Mouse (Mus musculus): ENCODE measurements around the gene Taar5. TPM values are rescaled to one million over a fixed set of nuclear protein-coding genes. Genes with fewer than 3 reads are reported as not detected.

The Taar5 gene
- polyA plus RNA-seq, 1 experiment from 2014 or later: not detected

DNA sequence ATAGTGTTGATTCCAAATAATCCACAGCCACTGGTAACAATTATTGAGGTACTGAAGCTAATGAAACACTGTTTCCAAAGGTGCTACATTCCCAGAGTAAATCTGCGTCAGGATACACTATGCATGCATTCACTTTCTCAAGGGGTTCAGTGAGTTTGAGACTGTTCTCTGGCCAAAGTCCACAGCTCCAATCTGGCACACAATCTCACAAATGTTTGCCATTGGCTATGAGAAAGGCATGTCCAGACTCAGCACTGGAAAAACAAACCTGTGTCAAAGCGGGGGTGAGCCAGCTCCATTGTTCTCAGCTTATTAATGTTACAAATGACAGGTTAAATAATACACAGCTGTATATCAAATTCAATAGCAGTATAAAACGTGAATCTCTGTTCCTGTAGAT is 11.4 kb upstream of the Taar5 start:
- no peak overlapping the region for H3K4me2 ChIP-seq
- H3K27ac ChIP-seq (ENCODE audit: low read depth, low read length): no peak overlapping the region
- 60% methylated on average over 3 of the region's 3 CpGs for WGBS (ENCODE audit: insufficient replicate concordance)
- no peak overlapping the region for H3K9ac ChIP-seq (ENCODE audit: low read depth, low read length)
- no peaks in the 10 kb centered on the region for H3K36me3 ChIP-seq (ENCODE audit: control insufficient read depth, insufficient read depth, low read length)
- no peak overlapping the region for H3K4me3 ChIP-seq (ENCODE audit: low read depth, low read length)
- ATAC-seq (replicated peaks; ENCODE audit: insufficient number of reproducible peaks, low FRiP score, low TSS enrichment): no peak
- no peaks in the 10 kb centered on the region for H3K9me3 ChIP-seq (replicated peaks; ENCODE audit: control insufficient read depth, low read length)
- no peaks in the 10 kb centered on the region for H3K4me1 ChIP-seq (ENCODE audit: control insufficient read depth, insufficient read depth, low read length)
- H3K27me3 ChIP-seq (ENCODE audit: control insufficient read depth, insufficient read depth, low read length): no peaks in the 10 kb centered on the region

DNA sequence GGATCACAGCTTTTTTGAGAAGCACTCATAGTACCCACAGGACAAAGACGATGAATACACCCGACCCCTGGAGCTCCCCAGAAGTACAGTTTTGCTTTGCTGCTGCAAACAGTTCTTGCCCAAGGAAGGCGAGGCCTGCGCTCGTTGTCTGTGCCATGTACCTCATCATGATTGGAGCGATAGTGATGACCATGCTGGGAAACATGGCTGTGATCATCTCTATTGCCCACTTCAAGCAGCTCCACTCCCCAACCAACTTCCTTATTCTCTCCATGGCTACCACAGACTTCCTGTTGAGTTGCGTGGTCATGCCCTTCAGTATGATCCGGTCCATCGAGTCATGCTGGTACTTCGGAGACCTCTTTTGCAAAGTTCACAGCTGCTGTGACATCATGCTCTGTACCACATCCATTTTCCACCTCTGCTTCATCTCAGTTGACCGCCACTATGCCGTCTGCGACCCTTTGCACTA is 10.0 kb upstream of the Taar5 start, which contains the start of gene Taar4:
Gene Taar4, plus strand, starts transcription at position 51 of the 472 bp plus-strand sequence.
- Histone ChIP-seq H3K9ac (ENCODE audit: low read depth, low read length) (no peak within 1 kb of the TSS), H3K36me3 (ENCODE audit: control insufficient read depth, insufficient read depth, low read length) (no peaks in the 10 kb centered on the region), H3K4me3 (ENCODE audit: low read depth, low read length) (no peak within 1 kb of the TSS), H3K27me3 (ENCODE audit: control insufficient read depth, insufficient read depth, low read length) (no peaks in the 10 kb centered on the region), H3K4me2 (no peak within 1 kb of the TSS), H3K4me1 (ENCODE audit: control insufficient read depth, insufficient read depth, low read length) (no peaks in the 10 kb centered on the region), H3K27ac (ENCODE audit: low read depth, low read length) (no peak within 1 kb of the TSS), H3K9me3 (replicated peaks; ENCODE audit: control insufficient read depth, low read length) (no peaks in the 10 kb centered on the region)
- ATAC-seq (replicated peaks; ENCODE audit: insufficient number of reproducible peaks, low FRiP score, low TSS enrichment): no peak
- WGBS (ENCODE audit: insufficient replicate concordance): 92% methylated on average over 13 of the region's 13 CpGs

GRCm38 (mm10) chr10:23963444-23963843 is 7.1 kb upstream of the Taar5 start:
- H3K9me3 ChIP-seq (replicated peaks; ENCODE audit: control insufficient read depth, low read length): no peaks in the 10 kb centered on the region
- H3K36me3 ChIP-seq (ENCODE audit: control insufficient read depth, insufficient read depth, low read length): no peaks in the 10 kb centered on the region
- no peak overlapping the region for H3K9ac ChIP-seq (ENCODE audit: low read depth, low read length)
- no peak overlapping the region for H3K4me3 ChIP-seq (ENCODE audit: low read depth, low read length)
- WGBS (ENCODE audit: insufficient replicate concordance): 42% methylated on average over 3 of the region's 3 CpGs
- H3K27me3 ChIP-seq (ENCODE audit: control insufficient read depth, insufficient read depth, low read length): no peaks in the 10 kb centered on the region
- H3K4me2 ChIP-seq: no peak overlapping the region
- H3K4me1 ChIP-seq (ENCODE audit: control insufficient read depth, insufficient read depth, low read length): no peaks in the 10 kb centered on the region
- H3K27ac ChIP-seq (ENCODE audit: low read depth, low read length): no peak overlapping the region
- ATAC-seq (replicated peaks; ENCODE audit: insufficient number of reproducible peaks, low FRiP score, low TSS enrichment): no peak

- ATAC-seq (replicated peaks; ENCODE audit: insufficient number of reproducible peaks, low FRiP score, low TSS enrichment): no peak
- Histone ChIP-seq H3K9me3 (replicated peaks; ENCODE audit: control insufficient read depth, low read length) (no peaks in the 10 kb centered on the region), H3K36me3 (ENCODE audit: control insufficient read depth, insufficient read depth, low read length) (no peaks in the 10 kb centered on the region), H3K4me2 (no peak overlapping the region), H3K4me1 (ENCODE audit: control insufficient read depth, insufficient read depth, low read length) (no peaks in the 10 kb centered on the region), H3K27me3 (ENCODE audit: control insufficient read depth, insufficient read depth, low read length) (no peaks in the 10 kb centered on the region), H3K4me3 (ENCODE audit: low read depth, low read length) (no peak overlapping the region), H3K9ac (ENCODE audit: low read depth, low read length) (no peak overlapping the region), H3K27ac (ENCODE audit: low read depth, low read length) (no peak overlapping the region)
- 77% methylated on average over 6 of the region's 6 CpGs for whole genome bisulfite sequencing (ENCODE audit: insufficient replicate concordance)
These were observed 5.4 kb upstream of the Taar5 start for GRCm38 (mm10) chr10:23964921-23965610.

DNA sequence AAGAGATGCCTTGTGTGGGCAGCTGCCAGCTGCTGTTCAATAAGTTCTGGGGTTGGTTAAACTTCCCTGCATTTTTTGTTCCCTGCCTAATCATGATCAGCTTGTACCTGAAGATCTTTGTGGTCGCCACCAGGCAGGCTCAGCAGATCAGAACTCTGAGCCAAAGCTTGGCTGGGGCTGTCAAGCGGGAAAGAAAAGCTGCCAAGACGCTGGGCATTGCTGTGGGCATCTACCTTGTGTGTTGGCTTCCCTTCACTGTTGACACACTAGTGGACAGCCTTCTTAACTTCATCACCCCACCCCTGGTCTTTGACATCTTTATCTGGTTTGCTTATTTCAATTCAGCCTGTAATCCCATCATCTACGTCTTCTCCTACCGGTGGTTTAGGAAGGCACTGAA is 750 bp downstream of the Taar5 start:
- no peak for ATAC-seq (replicated peaks; ENCODE audit: insufficient number of reproducible peaks, low FRiP score, low TSS enrichment)

DNA sequence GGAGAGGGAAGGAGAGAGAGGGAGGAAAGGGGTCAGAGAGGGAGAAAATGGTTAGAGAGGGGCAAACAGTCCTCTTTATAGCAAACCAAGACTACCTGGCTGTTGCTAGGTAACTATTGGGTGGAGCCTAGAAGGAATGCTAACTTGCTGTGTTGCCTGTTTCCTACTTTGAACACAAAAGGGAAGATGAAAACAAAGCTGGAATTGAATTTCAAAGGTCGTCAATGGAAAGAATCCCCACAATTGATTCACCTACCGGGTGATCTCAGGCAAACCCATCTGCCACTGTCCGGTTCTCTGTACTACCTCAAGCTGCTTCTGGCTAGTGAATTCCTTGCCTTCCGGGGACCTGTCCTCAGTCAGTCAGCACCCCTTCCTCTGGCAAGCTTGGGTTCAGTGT is 7.5 kb downstream of the Taar5 start:
- Histone ChIP-seq H3K9me3 (replicated peaks; ENCODE audit: control insufficient read depth, low read length) (no peaks in the 10 kb centered on the region), H3K9ac (ENCODE audit: low read depth, low read length) (no peak overlapping the region), H3K27ac (ENCODE audit: low read depth, low read length) (no peak overlapping the region), H3K4me1 (ENCODE audit: control insufficient read depth, insufficient read depth, low read length) (no peaks in the 10 kb centered on the region), H3K4me3 (ENCODE audit: low read depth, low read length) (no peak overlapping the region), H3K36me3 (ENCODE audit: control insufficient read depth, insufficient read depth, low read length) (no peaks in the 10 kb centered on the region), H3K4me2 (no peak overlapping the region), H3K27me3 (ENCODE audit: control insufficient read depth, insufficient read depth, low read length) (no peaks in the 10 kb centered on the region)
- ATAC-seq (replicated peaks; ENCODE audit: insufficient number of reproducible peaks, low FRiP score, low TSS enrichment): no peak
- 63% methylated on average over 4 of the region's 4 CpGs for WGBS (ENCODE audit: insufficient replicate concordance)

More for the DNA sequence above, 750 bp downstream of the Taar5 start:
- 74% methylated on average over 5 of the region's 5 CpGs for WGBS (ENCODE audit: insufficient replicate concordance)
- Histone ChIP-seq H3K4me3 (ENCODE audit: low read depth, low read length) (no peak overlapping the region), H3K27me3 (ENCODE audit: control insufficient read depth, insufficient read depth, low read length) (no peaks in the 10 kb centered on the region), H3K9me3 (replicated peaks; ENCODE audit: control insufficient read depth, low read length) (no peaks in the 10 kb centered on the region), H3K9ac (ENCODE audit: low read depth, low read length) (no peak overlapping the region), H3K4me1 (ENCODE audit: control insufficient read depth, insufficient read depth, low read length) (no peaks in the 10 kb centered on the region), H3K4me2 (no peak overlapping the region), H3K36me3 (ENCODE audit: control insufficient read depth, insufficient read depth, low read length) (no peaks in the 10 kb centered on the region), H3K27ac (ENCODE audit: low read depth, low read length) (no peak overlapping the region)

- Histone ChIP-seq H3K9ac (ENCODE audit: low read depth, low read length) (no peak overlapping the region), H3K4me2 (no peak overlapping the region), H3K4me1 (ENCODE audit: control insufficient read depth, insufficient read depth, low read length) (no peaks in the 10 kb centered on the region), H3K9me3 (replicated peaks; ENCODE audit: control insufficient read depth, low read length) (no peaks in the 10 kb centered on the region), H3K36me3 (ENCODE audit: control insufficient read depth, insufficient read depth, low read length) (no peaks in the 10 kb centered on the region), H3K4me3 (ENCODE audit: low read depth, low read length) (no peak overlapping the region), H3K27ac (ENCODE audit: low read depth, low read length) (no peak overlapping the region), H3K27me3 (ENCODE audit: control insufficient read depth, insufficient read depth, low read length) (no peaks in the 10 kb centered on the region)
- 0 out of 2 replicates have a peak, but pooled peaks have one; percentile 26 for ATAC-seq (replicated peaks; ENCODE audit: insufficient number of reproducible peaks, low FRiP score, low TSS enrichment)
- 37% methylated on average over 16 of the region's 16 CpGs for WGBS (ENCODE audit: insufficient replicate concordance)
These were observed 8.6 kb downstream of the Taar5 start for GRCm38 (mm10) chr10:23978901-23979705.

DNA sequence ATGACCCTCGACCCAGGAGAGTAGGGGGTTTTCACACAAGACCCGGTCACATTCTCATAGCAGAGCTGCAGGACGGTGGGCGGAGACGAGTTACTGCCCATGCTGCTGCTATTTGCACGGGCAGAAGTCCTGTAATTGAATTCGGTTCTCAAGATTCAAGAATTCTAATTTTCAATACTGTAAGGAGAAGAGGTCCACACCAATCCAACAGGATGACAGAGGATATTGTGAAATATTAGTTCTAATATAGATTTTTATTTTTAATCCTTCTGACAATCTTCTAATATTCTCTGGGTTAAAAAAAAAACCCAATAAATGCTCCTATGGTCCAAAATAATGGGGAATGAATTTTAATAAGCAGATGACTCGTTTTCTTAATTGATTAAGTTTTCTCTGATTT is 15.0 kb downstream of the Taar5 start, which contains the start of gene Taar6:
Gene Taar6, minus strand, starts transcription at position 101 of the 400 bp plus-strand sequence.
- ATAC-seq (replicated peaks; ENCODE audit: insufficient number of reproducible peaks, low FRiP score, low TSS enrichment): no peak
- Histone ChIP-seq H3K4me1 (ENCODE audit: control insufficient read depth, insufficient read depth, low read length) (no peaks in the 10 kb centered on the region), H3K9me3 (replicated peaks; ENCODE audit: control insufficient read depth, low read length) (no peaks in the 10 kb centered on the region), H3K36me3 (ENCODE audit: control insufficient read depth, insufficient read depth, low read length) (no peaks in the 10 kb centered on the region), H3K27me3 (ENCODE audit: control insufficient read depth, insufficient read depth, low read length) (no peaks in the 10 kb centered on the region), H3K4me2 (no peak within 1 kb of the TSS), H3K9ac (ENCODE audit: low read depth, low read length) (no peak within 1 kb of the TSS), H3K27ac (ENCODE audit: low read depth, low read length) (no peak within 1 kb of the TSS), H3K4me3 (ENCODE audit: low read depth, low read length) (no peak within 1 kb of the TSS)
- WGBS (ENCODE audit: insufficient replicate concordance): 72% methylated on average over 8 of the region's 8 CpGs

Data from heart, embryonic 11.5 days (tissue).